Mouse (Mus musculus) testis, adult 2 months (tissue): ENCODE data around the gene Sh3rf1. TPM values are rescaled to one million over a fixed set of nuclear protein-coding genes. Genes with fewer than 3 reads are reported as not detected.

ENCODE experiments used
- H3K27ac ChIP-seq: fragments of 200-500 bp; 2 replicates; pipeline ENCODE4 v1.5.1; 2012; ENCODE audit warnings: low read depth, low read length; ENCODE audit not compliant: control insufficient read depth, insufficient read depth
- H3K27me3 ChIP-seq: fragments of 200-500 bp; 2 replicates; pipeline ENCODE4 v1.6.1; 2012; ENCODE audit warnings: mild to moderate bottlenecking, low read length, moderate library complexity; ENCODE audit not compliant: control insufficient read depth, insufficient read depth
- H3K36me3 ChIP-seq: fragments of 200-500 bp; 2 replicates; pipeline ENCODE4 v1.6.1; 2012; ENCODE audit warnings: mild to moderate bottlenecking, low read length; ENCODE audit not compliant: control insufficient read depth, insufficient read depth
- H3K4me1 ChIP-seq: fragments of 200-500 bp; 2 replicates; pipeline ENCODE4 v1.6.1; 2012; ENCODE audit warnings: low read length; ENCODE audit not compliant: control insufficient read depth, insufficient read depth
- H3K4me3 ChIP-seq: fragments of 200-500 bp; 2 replicates; pipeline ENCODE4 v1.5.1; 2012; ENCODE audit warnings: low read depth, mild to moderate bottlenecking, low read length, moderate library complexity, mixed read lengths; ENCODE audit not compliant: control insufficient read depth
- CTCF ChIP-seq: fragments of 200-500 bp; IDR thresholded peaks from 2 replicates; pipeline ENCODE4 v1.5.1; 2012; ENCODE audit warnings: low read depth, mild to moderate bottlenecking, inconsistent platforms, low read length, moderate library complexity; ENCODE audit not compliant: control insufficient read depth, insufficient read depth, insufficient replicate concordance
- POLR2A ChIP-seq: fragments of 200-500 bp; IDR thresholded peaks from 2 replicates; pipeline ENCODE4 v1.6.1; 2012; ENCODE audit warnings: low read depth, mild to moderate bottlenecking, inconsistent platforms, low read length, moderate library complexity; ENCODE audit not compliant: control insufficient read depth
- polyA plus RNA-seq: library from polyadenylated mRNA; depleted of rRNA; stranded (reverse); fragments of >200 nt; gene quantifications from 2 replicates; pipeline ENCODE4 v1.2.3, GENCODE M21; 2012

Sh3rf1 gene
- polyA plus RNA-seq, 1 experiment = 2.2 TPM

GRCm38 (mm10) chr8:61270961-61271360 lies 47.3 kb downstream of the Sh3rf1 start:
- no peaks in the 10 kb centered on the region for H3K36me3 ChIP-seq
- TF ChIP-seq POLR2A = no peak
- no peak for TF ChIP-seq CTCF
- H3K27me3 ChIP-seq = no peaks in the 10 kb centered on the region
- no peak overlapping the region for H3K4me3 ChIP-seq
- H3K4me1 ChIP-seq = peaks cover 3% of the 10 kb centered on the region
- H3K27ac ChIP-seq = no peak overlapping the region

- TF ChIP-seq CTCF (no peak), POLR2A (no peak)
- peaks cover 3% of the 10 kb centered on the region for H3K4me1 ChIP-seq
- no peaks in the 10 kb centered on the region for H3K36me3 ChIP-seq
- H3K27ac ChIP-seq = no peak overlapping the region
- H3K27me3 ChIP-seq = no peaks in the 10 kb centered on the region
- no peak overlapping the region for H3K4me3 ChIP-seq
Observed at GRCm38 (mm10) chr8:61272838-61273237, 49.2 kb downstream of the Sh3rf1 start.

GRCm38 (mm10) chr8:61273307-61274221 lies 49.9 kb downstream of the Sh3rf1 start:
- Histone ChIP-seq H3K27me3 (no peaks in the 10 kb centered on the region), H3K27ac (no peak overlapping the region)

GRCm38 (mm10) chr8:61274602-61275462 lies 51.2 kb downstream of the Sh3rf1 start:
- no peaks in the 10 kb centered on the region for H3K36me3 ChIP-seq
- TF ChIP-seq POLR2A = no peak
- no peak for TF ChIP-seq CTCF

More at GRCm38 (mm10) chr8:61273307-61274221, 49.9 kb downstream of the Sh3rf1 start:
- no peak for TF ChIP-seq POLR2A
- TF ChIP-seq CTCF = no peak
- Histone ChIP-seq H3K36me3 (no peaks in the 10 kb centered on the region), H3K4me3 (no peak overlapping the region), H3K4me1 (peaks cover 3% of the 10 kb centered on the region)

GRCm38 (mm10) chr8:61275463-61276356 lies 52.0 kb downstream of the Sh3rf1 start:
- Histone ChIP-seq H3K27me3 (no peaks in the 10 kb centered on the region), H3K36me3 (no peaks in the 10 kb centered on the region), H3K4me1 (peaks cover 3% of the 10 kb centered on the region), H3K4me3 (no peak overlapping the region), H3K27ac (no peak overlapping the region)
- no peak for TF ChIP-seq POLR2A
- no peak for TF ChIP-seq CTCF

More at GRCm38 (mm10) chr8:61274602-61275462, 51.2 kb downstream of the Sh3rf1 start:
- Histone ChIP-seq H3K4me3 (no peak overlapping the region), H3K27ac (no peak overlapping the region; the same call in 1 of the 2 replicates), H3K4me1 (peaks cover 3% of the 10 kb centered on the region), H3K27me3 (no peaks in the 10 kb centered on the region)

GRCm38 (mm10) chr8:61276397-61276796 lies 52.7 kb downstream of the Sh3rf1 start:
- Histone ChIP-seq H3K27ac (no peak overlapping the region), H3K4me1 (peaks cover 3% of the 10 kb centered on the region), H3K27me3 (no peaks in the 10 kb centered on the region), H3K36me3 (no peaks in the 10 kb centered on the region), H3K4me3 (no peak overlapping the region)
- TF ChIP-seq CTCF (no peak), POLR2A (no peak)
